Mouse (Mus musculus) central nervous system, embryonic 11.5 days (tissue): ENCODE data around the gene Ciao2a. TPM values are rescaled to one million over a fixed set of nuclear protein-coding genes. Genes with fewer than 3 reads are reported as not detected.

ENCODE experiments used
- polyA plus RNA-seq: library from polyadenylated mRNA; depleted of rRNA; stranded (reverse); fragments of >200 nt; gene quantifications from 2 replicates; pipeline ENCODE4 v1.2.3, GENCODE M21; 2012; rRNA removed

The Ciao2a gene
- polyA plus RNA-seq: 71.0 and 75.1 TPM in 2 replicates

DNA sequence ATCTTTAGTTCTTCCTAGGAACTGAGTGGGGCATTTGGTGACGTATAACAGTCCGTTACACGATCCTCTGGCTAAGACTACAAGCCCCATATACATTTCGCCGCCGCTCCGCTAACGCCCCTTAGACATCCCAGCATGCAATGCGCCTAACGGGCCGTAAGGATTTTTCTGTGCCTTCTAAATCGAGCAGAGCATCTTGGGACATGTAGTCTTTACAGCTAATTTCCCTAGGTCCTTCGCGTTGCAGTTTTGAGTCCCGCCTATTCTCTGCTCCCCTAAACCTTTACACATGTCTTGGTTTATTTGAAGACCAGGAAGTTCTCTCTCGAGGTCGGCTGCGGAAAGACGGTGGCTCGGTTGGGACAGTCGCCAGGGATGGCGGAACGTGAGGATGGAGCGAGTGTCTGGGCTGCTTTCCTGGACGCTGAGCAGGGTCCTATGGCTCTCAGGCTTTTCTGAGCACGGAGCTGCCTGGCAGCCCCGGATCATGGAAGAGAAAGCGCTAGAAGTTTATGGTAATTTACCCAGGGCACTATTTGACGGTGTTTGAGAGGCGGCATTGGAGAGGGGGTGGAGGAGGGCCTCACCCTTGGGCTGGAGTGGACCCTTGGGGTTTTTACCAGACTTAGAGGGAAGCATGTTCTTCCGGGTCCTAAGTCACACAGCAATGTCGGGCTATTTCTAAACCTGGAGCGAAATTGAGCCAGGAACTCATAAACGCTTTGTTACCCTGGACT, at the start of gene Ciao2a, which contains the start of gene Snx1:
TSS of gene Ciao2a (plus strand) at position 156 of the 737 bp plus-strand sequence.
TSS of gene Snx1 (minus strand) at position 132 of the 737 bp plus-strand sequence.

DNA sequence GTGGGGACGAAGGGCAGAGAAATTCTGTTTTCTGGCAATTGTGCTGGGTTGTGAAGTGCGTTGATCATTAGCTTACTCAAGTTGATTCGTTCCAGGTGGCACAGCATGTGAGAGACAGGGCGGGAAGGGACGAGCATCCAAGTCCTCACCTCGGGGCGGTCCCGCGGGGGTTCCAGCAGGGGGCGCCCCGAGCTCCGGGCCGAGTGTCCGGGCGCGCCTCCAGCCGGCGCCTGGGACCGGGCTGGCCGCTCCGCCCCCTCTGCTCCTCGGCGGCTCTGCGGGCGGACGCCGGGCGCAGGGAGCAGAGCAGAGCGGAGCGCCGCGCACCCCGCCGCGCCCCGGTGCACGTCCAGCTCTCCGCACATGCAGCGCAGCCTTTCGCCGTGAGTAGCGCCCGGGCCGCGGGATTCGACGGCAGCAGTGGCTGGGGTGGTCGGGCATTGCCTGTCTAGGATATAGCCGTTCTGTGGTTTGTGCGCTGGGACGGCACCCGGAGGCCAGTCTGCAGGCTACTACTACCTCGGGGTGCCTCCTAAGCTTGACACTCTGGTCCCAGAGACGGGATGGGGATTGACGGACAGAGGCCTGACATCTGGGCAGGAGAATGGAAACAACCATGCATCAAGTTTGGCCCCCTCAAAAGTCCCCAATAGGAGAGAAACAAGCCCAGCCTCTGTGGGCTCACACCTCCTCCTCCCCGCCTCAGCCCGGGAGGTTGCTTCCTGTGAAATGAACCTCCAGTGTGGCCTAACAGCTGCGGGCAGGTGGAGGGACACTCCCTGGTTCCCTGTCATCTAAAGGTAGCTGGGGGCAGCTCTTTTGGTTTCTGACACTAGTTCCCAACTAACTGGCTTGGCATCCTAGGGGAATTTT, 31.8 kb downstream of the Ciao2a start, which contains the start of gene Dapk2:
TSS of gene Dapk2 (plus strand) at position 266 of the 873 bp plus-strand sequence.

Other genes starting within 250 kb of the Ciao2a start
- 93.1 and 159 TPM in 2 replicates for gene Pclaf, start 236.4 kb upstream of the Ciao2a start, polyA plus RNA-seq
- gene Trip4, start 217.8 kb upstream of the Ciao2a start, polyA plus RNA-seq: 22.1 and 24.6 TPM in 2 replicates
- gene Csnk1g1, start 217.7 kb upstream of the Ciao2a start, polyA plus RNA-seq: 12.9 and 17.2 TPM in 2 replicates
- gene Ppib, start 66.4 kb upstream of the Ciao2a start, polyA plus RNA-seq: 335 and 481 TPM in 2 replicates
- 2.5 and 4.3 TPM in 2 replicates for gene Snx22, start 56.9 kb upstream of the Ciao2a start, polyA plus RNA-seq
- 115 and 116 TPM in 2 replicates for gene Snx1, start within 50 bp of the Ciao2a start, polyA plus RNA-seq
- gene Dapk2, start 31.6 kb downstream of the Ciao2a start, polyA plus RNA-seq: 3.4 and 3.8 TPM in 2 replicates
- gene Herc1, start 223.8 kb downstream of the Ciao2a start, polyA plus RNA-seq: 39.3 and 51.2 TPM in 2 replicates